Mouse (Mus musculus) midbrain, embryonic 14.5 days (tissue): ENCODE measurements at regions not wholly inside any gene's neighbourhood (a gene's known extent, or its start where the extent isn't known, plus 50 kb on each side); places are given as distances from the start of the nearest gene placed in this dataset. TPM values are rescaled to one million over a fixed set of nuclear protein-coding genes. Genes with fewer than 3 reads are reported as not detected.

Experiments
- ATAC-seq: fragments of 200-750 bp; cut with Nextera tagmentation; 2 replicates; pipeline ENCODE4 v1.8.0; 2017; ENCODE audit warnings: moderate number of reproducible peaks, moderate library complexity; ENCODE audit not compliant: low FRiP score, low TSS enrichment
- DNase-seq: peaks from one replicate; pipeline ENCODE4 v3.0.0-alpha.2; 2015
- H3K27ac ChIP-seq: fragments of 300-500 bp; sonication (generic); replicated peaks from 2 replicates; pipeline ENCODE4 v1.5.1; 2014; ENCODE audit warnings: mild to moderate bottlenecking, low read depth, low read length, moderate library complexity
- H3K27me3 ChIP-seq: fragments of 300-500 bp; sonication (generic); 2 replicates; pipeline ENCODE4 v1.6.1; 2014; ENCODE audit warnings: low read length, control low read depth, mixed read lengths; ENCODE audit not compliant: control insufficient read depth, insufficient read depth
- H3K36me3 ChIP-seq: fragments of 300-500 bp; sonication (generic); 2 replicates; pipeline ENCODE4 v1.6.1; 2014; ENCODE audit warnings: low read length, control low read depth; ENCODE audit not compliant: control insufficient read depth, insufficient read depth
- H3K4me1 ChIP-seq: fragments of 300-500 bp; sonication (generic); 2 replicates; pipeline ENCODE4 v1.6.1; 2014; ENCODE audit warnings: mild to moderate bottlenecking, antibody characterized with exemption, low read length, control low read depth; ENCODE audit not compliant: control insufficient read depth, insufficient read depth
- H3K4me2 ChIP-seq: fragments of 300-500 bp; sonication (generic); 2 replicates; pipeline ENCODE4 v1.6.1; 2014; ENCODE audit warnings: mild to moderate bottlenecking, low read length, moderate library complexity
- H3K4me3 ChIP-seq: fragments of 300-500 bp; sonication (generic); replicated peaks from 2 replicates; pipeline ENCODE4 v1.5.1; 2014; ENCODE audit warnings: low read depth, low read length
- H3K9ac ChIP-seq: fragments of 300-500 bp; sonication (generic); replicated peaks from 2 replicates; pipeline ENCODE4 v1.6.1; 2014; ENCODE audit warnings: mild to moderate bottlenecking, low read length, moderate library complexity
- H3K9me3 ChIP-seq: fragments of 300-500 bp; sonication (generic); 2 replicates; pipeline ENCODE4 v1.6.1; 2016; ENCODE audit warnings: low read length, control low read depth, mixed read lengths; ENCODE audit not compliant: control insufficient read depth
- WGBS: fragments of 180-500 bp; shearing (Covaris S2); extraction: QIAGEN DNeasy Blood & Tissue Kit; methylation state at CpG from one replicate; pipeline ENCODE4 v1.1.7; 2014; 5-methylcytosine and 5-hydroxymethylcytosine counted together
- microRNA-seq: library from miRNA; unstranded; fragments of <30 nt; microRNA quantifications from one replicate; pipeline ENCODE4, GENCODE M21; 2016

- no peaks in the 10 kb centered on the region for H3K4me1 ChIP-seq
- H3K9ac ChIP-seq: no peak overlapping the region
- ATAC-seq: no peak
- H3K4me3 ChIP-seq: no peak overlapping the region
- no peak for DNase-seq
- H3K4me2 ChIP-seq: no peak overlapping the region
- no peaks in the 10 kb centered on the region for H3K9me3 ChIP-seq
- 65% methylated on average over 2 of the region's 2 CpGs for WGBS
- no peak overlapping the region for H3K27ac ChIP-seq
- H3K36me3 ChIP-seq: no peaks in the 10 kb centered on the region
- no peaks in the 10 kb centered on the region for H3K27me3 ChIP-seq
Observed at GRCm38 (mm10) chr17:27261251-27261650, 57.0 kb upstream of the Lemd2 start.

GRCm38 (mm10) chr17:27260116-27260515, 55.8 kb upstream of the Lemd2 start:
- H3K4me1 ChIP-seq: no peaks in the 10 kb centered on the region
- ATAC-seq (no peak), DNase-seq (no peak)
- no peak overlapping the region for H3K4me2 ChIP-seq
- no peaks in the 10 kb centered on the region for H3K9me3 ChIP-seq
- no peak overlapping the region for H3K9ac ChIP-seq
- H3K36me3 ChIP-seq: no peaks in the 10 kb centered on the region
- H3K4me3 ChIP-seq: no peak overlapping the region
- no peak overlapping the region for H3K27ac ChIP-seq
- WGBS: 92% methylated on average over 9 of the region's 9 CpGs
- H3K27me3 ChIP-seq: no peaks in the 10 kb centered on the region

GRCm38 (mm10) chr17:27257345-27257744, 53.1 kb upstream of the Lemd2 start:
- no peaks in the 10 kb centered on the region for H3K27me3 ChIP-seq
- no peak overlapping the region for H3K27ac ChIP-seq
- H3K4me1 ChIP-seq: no peaks in the 10 kb centered on the region
- H3K36me3 ChIP-seq: no peaks in the 10 kb centered on the region
- H3K9ac ChIP-seq: no peak overlapping the region
- no peak overlapping the region for H3K4me2 ChIP-seq
- ATAC-seq (no peak), DNase-seq (peak; percentile 69)
- H3K4me3 ChIP-seq: no peak overlapping the region
- no peaks in the 10 kb centered on the region for H3K9me3 ChIP-seq
- 35% methylated on average over 7 of the region's 7 CpGs for WGBS

- no peak overlapping the region for H3K4me3 ChIP-seq
- H3K36me3 ChIP-seq: no peaks in the 10 kb centered on the region
- H3K4me1 ChIP-seq: no peaks in the 10 kb centered on the region
- WGBS: 79% methylated on average over 7 of the region's 7 CpGs
- H3K9ac ChIP-seq: no peak overlapping the region
- no peak overlapping the region for H3K27ac ChIP-seq
- H3K9me3 ChIP-seq: no peaks in the 10 kb centered on the region
- no peak overlapping the region for H3K4me2 ChIP-seq
- no peaks in the 10 kb centered on the region for H3K27me3 ChIP-seq
- DNase-seq: no peak
- no peak for ATAC-seq
Observed at GRCm38 (mm10) chr17:27255804-27256203, 51.5 kb upstream of the Lemd2 start.

Small RNA genes in the stretch of these regions (microRNA-seq; reads per million reads assigned to microRNA genes)
- gene Mir7214 (not detected), gene Mir7216 (not detected), gene Mir7217 (not detected), gene Mir7218 (not detected)
